Mouse (Mus musculus) midbrain, postnatal 0 days (tissue): ENCODE data around the gene Olfr638. TPM values are rescaled to one million over a fixed set of nuclear protein-coding genes. Genes with fewer than 3 reads are reported as not detected.
"Not testable (repeated sequence)": the region's sequence is repeated elsewhere in the genome, so short reads cannot be mapped to it uniquely, and the experiment has no call there.

ENCODE experiments used
- ATAC-seq: fragments of 200-750 bp; cut with Nextera tagmentation; 2 replicates; pipeline ENCODE4 v1.8.0; 2017; ENCODE audit warnings: moderate number of reproducible peaks, mild to moderate bottlenecking, moderate TSS enrichment, moderate library complexity; ENCODE audit not compliant: low FRiP score
- DNase-seq: peaks from one replicate; pipeline ENCODE4 v3.0.0-alpha.2; 2015; ENCODE audit warnings: low spot score
- H3K27ac ChIP-seq: fragments of 300-500 bp; sonication (generic); 2 replicates; pipeline ENCODE4 v1.5.1; 2014; ENCODE audit warnings: low read depth, mild to moderate bottlenecking, low read length, mixed read lengths
- H3K27me3 ChIP-seq: fragments of 300-500 bp; sonication (generic); 2 replicates; pipeline ENCODE4 v1.6.1; 2014; ENCODE audit warnings: low read length, control low read depth, mixed read lengths; ENCODE audit not compliant: insufficient read depth
- H3K36me3 ChIP-seq: fragments of 300-500 bp; sonication (generic); 2 replicates; pipeline ENCODE4 v1.6.1; 2014; ENCODE audit warnings: low read length, control low read depth, mixed read lengths; ENCODE audit not compliant: insufficient read depth
- H3K4me1 ChIP-seq: fragments of 300-500 bp; sonication (generic); 2 replicates; pipeline ENCODE4 v1.6.1; 2014; ENCODE audit warnings: mild to moderate bottlenecking, control low read depth, antibody characterized with exemption, low read length, mixed read lengths; ENCODE audit not compliant: insufficient read depth
- H3K4me2 ChIP-seq: fragments of 300-500 bp; sonication (generic); 2 replicates; pipeline ENCODE4 v1.6.1; 2014; ENCODE audit warnings: low read depth, mild to moderate bottlenecking, low read length, mixed read lengths; ENCODE audit not compliant: poor library complexity, severe bottlenecking
- H3K4me3 ChIP-seq: fragments of 300-500 bp; sonication (generic); 2 replicates; pipeline ENCODE4 v1.5.1; 2014; ENCODE audit warnings: low read depth, mild to moderate bottlenecking, low read length, moderate library complexity
- H3K9ac ChIP-seq: fragments of 300-500 bp; sonication (generic); replicated peaks from 2 replicates; pipeline ENCODE4 v1.6.1; 2014; ENCODE audit warnings: mild to moderate bottlenecking, low read length, moderate library complexity, mixed read lengths; ENCODE audit not compliant: poor library complexity, severe bottlenecking
- H3K9me3 ChIP-seq: fragments of 300-500 bp; sonication (generic); 2 replicates; pipeline ENCODE4 v1.6.1; 2016; ENCODE audit warnings: low read length, control low read depth
- CTCF ChIP-seq: IDR thresholded peaks from 2 replicates; pipeline ENCODE4 v1.5.1; 2016; ENCODE audit warnings: antibody characterized with exemption, mild to moderate bottlenecking
- WGBS: fragments of 180-500 bp; shearing (Covaris S2); extraction: QIAGEN DNeasy Blood & Tissue Kit; methylation state at CpG from one replicate; pipeline ENCODE4 v1.1.7; 2014; 5-methylcytosine and 5-hydroxymethylcytosine counted together
- polyA plus RNA-seq: library from polyadenylated mRNA; unstranded; fragments of >200 nt; fragmentation: Nextera tagmentation; extraction: Ambion mirVana; gene quantifications from 2 replicates; pipeline ENCODE4 v1.2.1, GENCODE M21; 2015
- total RNA-seq: library from RNA; depleted of rRNA; stranded (reverse); fragments of >200 nt; gene quantifications from 2 replicates; pipeline ENCODE4 v1.2.3, GENCODE M21; 2014; rRNA removed

The Olfr638 gene
- total RNA-seq = not detected in 2 replicates
- not detected in 2 replicates for polyA plus RNA-seq

DNA sequence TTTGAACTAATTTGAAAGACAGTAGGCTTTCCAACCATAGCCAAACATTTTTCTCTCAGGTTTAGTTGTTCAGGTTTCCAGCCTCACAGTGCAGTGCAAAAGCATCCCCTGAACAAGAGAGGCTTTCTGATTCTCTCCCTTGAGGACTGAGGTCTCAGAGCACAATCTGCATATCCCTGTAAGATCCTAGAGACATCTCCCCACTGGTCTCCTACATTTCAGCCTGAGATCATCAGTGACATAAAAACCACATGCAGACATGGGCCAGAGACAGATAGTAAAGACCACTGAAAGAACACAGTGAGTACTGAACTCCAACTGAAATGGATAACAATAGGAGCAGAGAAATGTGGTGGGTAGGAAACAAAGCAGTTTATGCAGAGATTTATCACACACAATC is at the start of gene Olfr638:
Olfr638 (plus strand) TSS at position 301 of the 400 bp plus-strand sequence.
- no peak within 1 kb of the TSS for H3K27ac ChIP-seq
- ATAC-seq = no peak
- H3K9me3 ChIP-seq = no peaks in the 10 kb centered on the region
- TF ChIP-seq CTCF = no peak
- H3K4me1 ChIP-seq = no peaks in the 10 kb centered on the region
- no peak for DNase-seq
- H3K9ac ChIP-seq = no peak within 1 kb of the TSS
- H3K4me3 ChIP-seq = no peak within 1 kb of the TSS
- H3K27me3 ChIP-seq = no peaks in the 10 kb centered on the region
- H3K4me2 ChIP-seq = no peak within 1 kb of the TSS
- no peaks in the 10 kb centered on the region for H3K36me3 ChIP-seq

DNA sequence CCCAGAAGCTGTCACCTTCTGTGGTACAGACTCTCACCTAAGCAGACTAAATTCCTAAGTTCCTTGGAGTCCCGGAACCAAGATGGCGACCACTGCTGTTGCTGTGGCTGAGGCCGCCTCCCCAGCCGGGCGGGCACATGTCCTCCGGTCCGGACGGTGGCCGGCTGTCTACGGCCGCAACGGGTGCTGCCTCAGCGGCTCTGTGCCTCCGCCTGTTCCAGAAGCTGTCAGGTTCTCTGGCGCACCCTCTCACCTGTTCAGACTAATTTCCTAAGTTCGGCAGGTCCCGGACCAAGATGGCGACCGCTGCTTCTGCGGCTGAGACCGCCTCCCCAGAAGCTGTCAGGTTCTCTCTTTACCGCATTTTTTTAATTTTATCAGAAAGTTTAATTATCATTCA is 31.7 kb upstream of the Olfr638 start:
- not testable (repeated sequence) for H3K27me3 ChIP-seq, H3K4me3 ChIP-seq

DNA sequence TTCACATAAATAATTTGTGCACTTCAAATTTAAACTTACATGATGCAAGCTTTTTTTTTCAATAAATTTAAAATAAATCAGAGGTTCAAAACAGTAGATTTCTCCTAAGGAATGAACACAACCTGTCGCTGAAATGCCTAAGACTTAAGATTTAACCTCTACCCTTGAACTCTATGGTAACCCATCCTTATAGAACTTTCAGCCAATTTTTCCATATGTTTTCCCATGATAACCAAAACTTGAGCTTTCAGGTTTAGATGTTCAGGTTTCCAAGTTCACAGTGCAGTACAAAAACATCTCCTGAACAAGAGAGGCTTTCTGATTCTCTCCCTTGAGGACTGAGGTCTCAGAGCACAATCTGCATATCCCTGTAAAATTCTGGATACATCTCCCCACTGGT is 27.7 kb upstream of the Olfr638 start, which contains the start of gene Olfr635:
Olfr635 (plus strand) TSS at position 301 of the 400 bp plus-strand sequence.
- TF ChIP-seq CTCF = no peak
- Histone ChIP-seq H3K4me1 (no peaks in the 10 kb centered on the region), H3K9me3 (no peaks in the 10 kb centered on the region), H3K9ac (no peak within 1 kb of the TSS), H3K4me3 (no peak within 1 kb of the TSS), H3K36me3 (no peaks in the 10 kb centered on the region), H3K27ac (no peak within 1 kb of the TSS), H3K4me2 (no peak within 1 kb of the TSS), H3K27me3 (no peaks in the 10 kb centered on the region)
- WGBS = 81% methylated on average over 1 of the region's 1 CpGs
- ATAC-seq (no peak), DNase-seq (no peak)

More for the DNA sequence above, 31.7 kb upstream of the Olfr638 start:
- H3K27ac ChIP-seq, H3K9me3 ChIP-seq, H3K9ac ChIP-seq, ATAC-seq, DNase-seq, H3K4me1 ChIP-seq, H3K4me2 ChIP-seq, H3K36me3 ChIP-seq: not testable (repeated sequence)
- 95% methylated on average over 22 of the region's 22 CpGs for WGBS

DNA sequence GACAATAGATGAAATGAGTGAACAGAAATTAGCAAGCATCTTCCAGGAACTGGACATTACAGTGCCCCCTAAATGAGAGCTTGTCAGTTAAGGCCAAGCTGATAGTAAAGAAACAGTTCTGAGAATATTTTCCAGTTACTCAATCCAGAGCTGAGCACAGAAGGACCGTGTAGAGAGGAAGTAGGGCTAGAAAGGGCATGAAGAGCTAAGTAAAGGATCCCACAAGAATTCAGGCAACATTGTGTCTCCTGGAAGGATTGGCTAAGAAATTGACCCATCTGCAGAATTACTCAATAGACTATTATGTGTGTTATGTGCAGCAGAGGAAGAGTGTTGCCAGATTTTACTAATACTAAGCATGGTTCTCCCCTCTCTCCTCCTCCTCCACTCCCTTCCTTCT is 26.8 kb upstream of the Olfr638 start:
- no peak for TF ChIP-seq CTCF
- no peak for DNase-seq
- Histone ChIP-seq H3K27ac (no peak overlapping the region), H3K9ac (no peak overlapping the region), H3K4me1 (no peaks in the 10 kb centered on the region), H3K36me3 (no peaks in the 10 kb centered on the region), H3K4me2 (no peak overlapping the region), H3K9me3 (no peaks in the 10 kb centered on the region), H3K27me3 (no peaks in the 10 kb centered on the region), H3K4me3 (no peak overlapping the region)
- 38% methylated on average over 1 of the region's 1 CpGs for WGBS
- ATAC-seq = no peak

DNA sequence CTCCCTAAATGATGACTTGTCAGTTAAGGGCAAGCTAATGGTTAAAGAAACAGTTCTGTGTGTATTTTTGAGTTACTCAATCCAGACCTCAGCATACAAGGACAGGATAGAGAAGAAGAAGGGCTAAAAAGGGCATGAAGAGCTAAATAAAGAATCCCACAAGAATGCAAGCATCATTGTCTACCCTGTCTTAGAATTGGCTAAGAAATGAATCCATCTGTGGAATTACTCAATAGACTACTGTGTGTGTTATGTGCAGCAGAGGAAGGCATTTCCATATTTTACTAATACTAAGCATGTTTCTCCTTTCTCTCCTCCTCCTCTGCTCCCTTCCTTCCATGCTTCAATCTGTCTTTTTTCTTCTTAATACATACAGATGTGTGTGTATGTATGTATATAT is 578 bp downstream of the Olfr638 start:
- Histone ChIP-seq H3K36me3 (no peaks in the 10 kb centered on the region), H3K27ac (no peak overlapping the region), H3K4me3 (no peak overlapping the region), H3K4me2 (no peak overlapping the region), H3K4me1 (no peaks in the 10 kb centered on the region), H3K9ac (no peak overlapping the region), H3K27me3 (no peaks in the 10 kb centered on the region), H3K9me3 (no peaks in the 10 kb centered on the region)
- no peak for DNase-seq
- no peak for TF ChIP-seq CTCF
- ATAC-seq = no peak

DNA sequence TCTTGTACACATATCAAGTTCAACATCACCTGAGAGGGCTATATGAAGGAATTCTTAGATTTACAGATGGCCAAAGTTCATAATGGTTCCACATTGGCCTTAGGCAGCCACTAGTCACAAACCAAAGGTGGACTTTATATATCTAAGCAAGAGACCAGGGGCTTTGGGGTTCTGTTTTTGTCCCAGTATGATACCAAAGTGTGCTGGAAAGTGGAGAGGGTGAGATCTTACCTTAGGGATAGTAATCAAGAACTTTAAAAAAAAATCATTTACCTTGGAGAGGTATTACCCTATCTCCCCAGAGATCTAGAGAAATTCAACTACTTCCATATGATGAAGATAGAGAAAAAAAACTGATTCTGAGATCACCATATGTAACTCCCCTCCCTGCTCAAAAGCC is 18.7 kb downstream of the Olfr638 start, which contains the start of gene Olfr639:
Olfr639 (minus strand) TSS at position 101 of the 400 bp plus-strand sequence.
- no peak within 1 kb of the TSS for H3K27ac ChIP-seq
- DNase-seq (no peak), ATAC-seq (no peak)
- no peaks in the 10 kb centered on the region for H3K27me3 ChIP-seq
- no peaks in the 10 kb centered on the region for H3K4me1 ChIP-seq
- H3K36me3 ChIP-seq = no peaks in the 10 kb centered on the region
- H3K9me3 ChIP-seq = no peaks in the 10 kb centered on the region
- no peak for TF ChIP-seq CTCF
- no peak within 1 kb of the TSS for H3K4me3 ChIP-seq
- no peak within 1 kb of the TSS for H3K9ac ChIP-seq
- H3K4me2 ChIP-seq = no peak within 1 kb of the TSS
